Mouse (Mus musculus): ENCODE results near the gene Trpc2. TPM values are rescaled to one million over a fixed set of nuclear protein-coding genes. Genes with fewer than 3 reads are reported as not detected.

Trpc2 gene
- polyA plus RNA-seq, 1 experiment from 2014 or later, result not detected

DNA sequence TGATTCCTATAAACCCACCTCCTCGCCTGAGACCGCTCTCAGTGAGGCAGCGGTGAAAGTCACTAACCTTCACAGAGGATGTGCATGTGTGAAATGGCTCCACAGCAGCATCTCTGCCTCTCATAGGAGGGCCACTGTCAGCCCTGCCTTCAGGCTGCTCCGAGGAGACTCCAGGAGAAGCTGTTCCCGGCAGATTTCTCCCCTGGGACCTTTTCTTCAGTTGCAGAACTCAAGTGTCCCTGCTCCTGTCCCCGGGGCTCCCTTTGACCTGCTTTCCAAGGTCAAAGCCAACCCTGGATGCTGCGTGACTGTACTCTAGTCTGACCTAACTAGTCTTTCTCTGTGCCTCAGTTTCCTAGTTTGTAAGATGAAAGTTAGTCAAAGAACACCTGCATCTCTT lies 26.3 kb downstream of the Trpc2 start, which contains the start of gene Art5:
TSS of gene Art5 (minus strand) at position 319 of the 400 bp plus-strand sequence.
- H3K27ac ChIP-seq (ENCODE audit: low read depth, low read length), result no peak within 1 kb of the TSS
- ATAC-seq, result no peak
- no peaks in the 10 kb centered on the region for H3K27me3 ChIP-seq (replicated peaks; ENCODE audit: control insufficient read depth, insufficient read depth, low read length)
- no peak within 1 kb of the TSS for H3K9ac ChIP-seq (ENCODE audit: low read depth, low read length)
- no peak within 1 kb of the TSS for H3K4me3 ChIP-seq (ENCODE audit: low read length)
- H3K4me1 ChIP-seq (ENCODE audit: control insufficient read depth, insufficient read depth, low read depth, low read length), result no peaks in the 10 kb centered on the region; the same call in 1 of the 2 replicates
- whole genome bisulfite sequencing, result 78% methylated on average over 7 of the region's 7 CpGs
- H3K9me3 ChIP-seq (ENCODE audit: control insufficient read depth, low read length), result no peaks in the 10 kb centered on the region
- no peaks in the 10 kb centered on the region for H3K36me3 ChIP-seq (ENCODE audit: control insufficient read depth, insufficient read depth, low read length)
- H3K4me2 ChIP-seq (ENCODE audit: low read length), result no peak within 1 kb of the TSS

DNA sequence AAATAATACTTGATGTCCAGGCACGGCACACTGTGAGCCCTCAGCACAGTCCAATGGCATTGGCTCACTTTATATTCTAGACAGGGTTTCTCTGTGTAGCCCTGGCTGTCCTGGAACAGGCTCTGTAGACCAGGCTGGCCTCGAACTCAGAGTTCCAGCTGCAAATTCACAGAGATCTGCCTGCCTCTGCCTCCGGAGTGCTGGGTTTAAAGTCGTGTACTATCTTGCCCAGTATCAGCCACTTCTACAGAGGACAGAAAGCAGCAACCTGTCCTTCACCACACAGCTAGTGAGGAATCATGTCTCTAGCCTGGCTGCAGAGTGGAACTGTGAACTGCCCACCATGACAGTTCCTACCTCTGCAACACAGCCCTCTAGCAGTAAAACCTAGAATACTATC lies 26.8 kb downstream of the Trpc2 start:
- 88% methylated on average over 4 of the region's 4 CpGs for WGBS
- no peak overlapping the region for H3K27ac ChIP-seq (ENCODE audit: low read depth, low read length)

DNA sequence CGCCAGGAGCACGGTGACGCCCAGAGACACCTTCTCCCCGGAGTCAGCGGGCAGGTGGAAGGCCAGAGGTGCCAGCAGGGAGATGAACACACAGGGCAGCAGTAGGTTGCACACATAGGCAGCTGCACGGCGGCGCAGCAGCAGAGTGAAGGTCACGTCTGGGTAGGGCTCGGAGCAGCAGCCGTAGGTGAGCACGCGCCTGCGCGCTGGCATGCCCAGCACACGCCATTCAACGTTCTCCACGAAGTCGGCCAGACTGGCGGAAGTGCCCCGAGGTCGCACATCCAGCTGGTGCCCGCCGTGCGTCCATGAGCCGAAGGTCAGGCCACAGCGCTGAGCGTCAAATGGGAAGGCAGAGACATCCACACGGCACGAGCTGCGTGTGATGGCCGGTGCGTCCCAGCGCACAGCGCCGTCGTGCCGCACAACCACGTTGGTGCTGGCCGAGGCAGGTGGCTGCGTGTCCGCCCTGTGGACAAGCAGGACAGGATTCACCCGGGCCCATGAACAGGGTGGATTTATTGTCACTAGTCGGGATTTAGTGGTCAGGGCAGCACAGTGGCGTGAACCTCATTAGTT lies 30.3 kb downstream of the Trpc2 start:
- Histone ChIP-seq H3K4me1 (ENCODE audit: control insufficient read depth, insufficient read depth, low read depth, low read length) (no peaks in the 10 kb centered on the region), H3K9ac (ENCODE audit: low read depth, low read length) (no peak overlapping the region), H3K36me3 (ENCODE audit: control insufficient read depth, insufficient read depth, low read length) (peaks cover 4% of the 10 kb centered on the region; the same call in 1 of the 2 replicates), H3K4me2 (ENCODE audit: low read length) (no peak overlapping the region), H3K27me3 (replicated peaks; ENCODE audit: control insufficient read depth, insufficient read depth, low read length) (no peaks in the 10 kb centered on the region), H3K4me3 (ENCODE audit: low read length) (no peak overlapping the region), H3K9me3 (ENCODE audit: control insufficient read depth, low read length) (no peaks in the 10 kb centered on the region), H3K27ac (ENCODE audit: low read depth, low read length) (no peak overlapping the region)
- 79% methylated on average over 45 of the region's 45 CpGs for WGBS
- no peak for ATAC-seq

More for the DNA sequence above, 26.8 kb downstream of the Trpc2 start:
- H3K4me2 ChIP-seq (ENCODE audit: low read length), result no peak overlapping the region
- no peak overlapping the region for H3K4me3 ChIP-seq (ENCODE audit: low read length)
- H3K9me3 ChIP-seq (ENCODE audit: control insufficient read depth, low read length), result no peaks in the 10 kb centered on the region
- ATAC-seq, result no peak
- no peak overlapping the region for H3K9ac ChIP-seq (ENCODE audit: low read depth, low read length)
- no peaks in the 10 kb centered on the region for H3K27me3 ChIP-seq (replicated peaks; ENCODE audit: control insufficient read depth, insufficient read depth, low read length)
- H3K4me1 ChIP-seq (ENCODE audit: control insufficient read depth, insufficient read depth, low read depth, low read length), result no peaks in the 10 kb centered on the region; the same call in 1 of the 2 replicates
- no peaks in the 10 kb centered on the region for H3K36me3 ChIP-seq (ENCODE audit: control insufficient read depth, insufficient read depth, low read length)

DNA sequence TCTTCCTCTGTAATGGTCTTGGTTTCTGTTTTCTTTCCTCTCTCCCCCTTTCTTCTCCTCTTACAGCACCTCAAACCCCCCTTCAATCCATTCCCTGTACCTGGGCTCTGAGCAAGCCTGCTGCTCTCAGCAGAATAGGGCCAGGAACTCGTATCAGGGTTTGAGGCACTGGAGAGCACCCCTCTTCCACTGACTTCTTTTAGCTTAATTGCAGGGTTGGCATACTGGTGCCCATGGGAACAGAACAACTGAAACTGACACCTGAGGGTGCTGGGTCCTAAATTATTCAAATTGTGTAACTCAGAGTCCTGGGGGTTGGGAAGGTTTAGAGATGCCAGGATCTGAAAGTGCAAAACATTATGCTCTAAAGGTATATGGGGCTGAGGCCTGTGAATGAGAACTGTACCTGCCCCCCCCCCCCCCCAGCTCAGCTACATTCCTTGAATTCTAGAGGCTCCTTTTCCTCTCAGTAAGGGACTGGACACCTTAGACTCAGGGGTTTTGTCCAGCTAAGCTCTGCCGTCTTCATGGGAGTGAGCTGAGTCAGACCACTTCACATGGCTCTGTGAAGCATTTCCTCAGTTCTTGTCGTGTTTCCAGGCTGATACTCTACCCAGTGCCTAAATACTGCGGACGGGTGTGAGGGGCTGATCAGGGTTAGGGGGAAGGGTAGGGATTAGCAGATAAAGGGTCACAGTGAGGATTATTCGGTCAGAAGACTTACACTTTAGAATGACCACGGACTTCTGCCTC lies 33.8 kb downstream of the Trpc2 start, which contains the start of gene Chrna10:
TSS of gene Chrna10 (minus strand) at position 250 of the 753 bp plus-strand sequence.
- ATAC-seq, result no peak
- H3K4me3 ChIP-seq (ENCODE audit: low read length), result no peak within 1 kb of the TSS
- no peaks in the 10 kb centered on the region for H3K4me1 ChIP-seq (ENCODE audit: control insufficient read depth, insufficient read depth, low read depth, low read length)
- no peak within 1 kb of the TSS for H3K4me2 ChIP-seq (ENCODE audit: low read length)
- H3K9ac ChIP-seq (ENCODE audit: low read depth, low read length), result no peak within 1 kb of the TSS
- H3K27ac ChIP-seq (ENCODE audit: low read depth, low read length), result no peak within 1 kb of the TSS
- peaks cover 28% of the 10 kb centered on the region for H3K36me3 ChIP-seq (ENCODE audit: control insufficient read depth, insufficient read depth, low read length)
- H3K27me3 ChIP-seq (replicated peaks; ENCODE audit: control insufficient read depth, insufficient read depth, low read length), result no peaks in the 10 kb centered on the region
- H3K9me3 ChIP-seq (ENCODE audit: control insufficient read depth, low read length), result no peaks in the 10 kb centered on the region
- WGBS, result 64% methylated on average over 7 of the region's 7 CpGs

DNA sequence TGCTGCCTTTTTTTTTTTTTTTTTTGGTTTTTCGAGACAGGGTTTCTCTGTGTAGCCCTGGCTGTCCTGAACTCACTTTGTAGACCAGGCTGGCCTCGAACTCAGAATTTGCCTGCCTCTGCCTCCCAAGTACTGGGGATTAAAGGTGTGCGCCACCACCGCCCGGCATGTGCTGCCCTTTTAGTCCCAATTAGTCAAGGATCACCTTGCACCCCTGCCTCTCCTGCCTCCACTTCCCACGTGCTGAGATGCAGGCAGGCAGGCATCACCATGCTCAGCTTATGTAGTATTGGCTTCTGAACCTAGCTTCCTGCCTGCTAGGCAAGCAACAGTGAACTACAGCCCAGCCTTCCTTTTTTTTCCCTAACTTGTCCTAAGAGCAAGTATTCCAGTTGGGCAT lies 34.5 kb downstream of the Trpc2 start:
- 81% methylated on average over 6 of the region's 6 CpGs for WGBS
- Histone ChIP-seq H3K27ac (ENCODE audit: low read depth, low read length) (no peak overlapping the region), H3K4me3 (ENCODE audit: low read length) (no peak overlapping the region), H3K27me3 (replicated peaks; ENCODE audit: control insufficient read depth, insufficient read depth, low read length) (no peaks in the 10 kb centered on the region), H3K9me3 (ENCODE audit: control insufficient read depth, low read length) (no peaks in the 10 kb centered on the region), H3K4me2 (ENCODE audit: low read length) (no peak overlapping the region), H3K9ac (ENCODE audit: low read depth, low read length) (no peak overlapping the region), H3K4me1 (ENCODE audit: control insufficient read depth, insufficient read depth, low read depth, low read length) (no peaks in the 10 kb centered on the region), H3K36me3 (ENCODE audit: control insufficient read depth, insufficient read depth, low read length) (peaks cover 33% of the 10 kb centered on the region)
- ATAC-seq, result no peak

DNA sequence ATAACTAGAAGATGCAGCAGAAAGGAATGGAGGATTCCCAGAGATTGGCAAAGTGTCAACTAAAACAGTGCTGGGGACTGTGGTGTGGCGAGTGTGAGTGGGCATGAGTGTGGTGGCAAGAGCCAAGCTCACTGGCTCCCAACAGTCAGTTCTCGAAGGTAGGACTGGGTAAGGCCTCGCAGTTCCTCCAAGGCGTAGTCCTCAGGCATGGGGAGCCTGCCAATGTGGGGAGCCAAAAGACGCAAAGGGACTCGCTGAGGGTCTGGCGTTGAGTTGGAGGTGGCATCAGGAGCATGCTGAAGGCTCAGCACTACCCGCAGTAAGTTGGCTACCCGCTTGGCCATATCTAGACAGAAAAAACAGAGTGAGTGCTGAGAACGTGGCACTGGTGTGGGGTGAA lies 37.4 kb downstream of the Trpc2 start:
- Histone ChIP-seq H3K4me1 (ENCODE audit: control insufficient read depth, insufficient read depth, low read depth, low read length) (no peaks in the 10 kb centered on the region), H3K4me2 (ENCODE audit: low read length) (no peak overlapping the region), H3K27ac (ENCODE audit: low read depth, low read length) (no peak overlapping the region), H3K9me3 (ENCODE audit: control insufficient read depth, low read length) (no peaks in the 10 kb centered on the region), H3K4me3 (ENCODE audit: low read length) (no peak overlapping the region), H3K36me3 (ENCODE audit: control insufficient read depth, insufficient read depth, low read length) (peaks cover 59% of the 10 kb centered on the region), H3K9ac (ENCODE audit: low read depth, low read length) (no peak overlapping the region), H3K27me3 (replicated peaks; ENCODE audit: control insufficient read depth, insufficient read depth, low read length) (no peaks in the 10 kb centered on the region)
- WGBS, result 94% methylated on average over 10 of the region's 10 CpGs
- no peak for ATAC-seq

DNA sequence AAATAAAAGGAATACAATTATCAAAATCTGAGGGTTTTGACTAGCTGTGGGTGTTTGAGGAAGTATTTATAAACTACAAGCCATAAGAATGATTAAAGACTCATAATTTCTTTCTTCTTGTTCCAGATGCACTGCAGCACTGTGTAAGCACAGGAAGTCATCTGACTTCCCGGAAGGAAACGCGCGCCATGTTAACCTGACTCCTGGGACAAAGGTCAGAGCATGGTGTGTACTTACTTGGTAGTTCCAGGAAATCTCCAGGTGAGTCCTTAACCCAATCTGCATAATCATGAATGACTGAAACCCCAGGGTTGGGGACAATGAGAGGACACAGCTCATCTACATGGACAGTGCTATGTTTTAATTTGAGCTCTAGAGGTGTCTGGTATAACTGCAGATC lies 49.5 kb downstream of the Trpc2 start:
- Histone ChIP-seq H3K4me2 (ENCODE audit: low read length) (no peak overlapping the region), H3K27me3 (replicated peaks; ENCODE audit: control insufficient read depth, insufficient read depth, low read length) (no peaks in the 10 kb centered on the region), H3K9ac (ENCODE audit: low read depth, low read length) (no peak overlapping the region), H3K27ac (ENCODE audit: low read depth, low read length) (no peak overlapping the region), H3K4me1 (ENCODE audit: control insufficient read depth, insufficient read depth, low read depth, low read length) (no peaks in the 10 kb centered on the region), H3K36me3 (ENCODE audit: control insufficient read depth, insufficient read depth, low read length) (peaks cover 37% of the 10 kb centered on the region), H3K4me3 (ENCODE audit: low read length) (no peak overlapping the region), H3K9me3 (ENCODE audit: control insufficient read depth, low read length) (no peaks in the 10 kb centered on the region)
- WGBS, result 90% methylated on average over 4 of the region's 4 CpGs
- ATAC-seq, result no peak

DNA sequence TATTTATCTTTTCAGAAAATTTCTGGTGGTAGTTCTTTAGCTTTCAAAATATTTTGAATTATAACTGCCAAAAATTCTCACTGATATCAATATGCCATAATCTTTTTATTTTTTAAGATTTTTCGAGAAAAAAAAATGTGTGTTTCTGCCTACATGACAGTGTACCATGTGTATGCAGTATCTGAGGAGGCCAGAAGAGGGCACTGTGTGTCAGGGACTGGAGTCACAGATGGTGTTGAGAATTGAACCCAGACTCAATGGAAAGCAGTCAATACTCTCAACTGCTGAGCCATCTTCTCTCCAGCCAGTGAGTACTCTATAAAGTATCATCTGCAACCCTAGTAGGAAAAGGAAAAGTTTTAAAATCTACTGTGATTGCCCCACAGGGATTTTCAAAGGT lies 54.5 kb downstream of the Trpc2 start:
- no peak overlapping the region for H3K9ac ChIP-seq (ENCODE audit: low read depth, low read length)
- H3K36me3 ChIP-seq (ENCODE audit: control insufficient read depth, insufficient read depth, low read length), result peaks cover 31% of the 10 kb centered on the region
- no peak overlapping the region for H3K4me2 ChIP-seq (ENCODE audit: low read length)
- ATAC-seq, result no peak
- no peak overlapping the region for H3K27ac ChIP-seq (ENCODE audit: low read depth, low read length)
- no peaks in the 10 kb centered on the region for H3K9me3 ChIP-seq (ENCODE audit: control insufficient read depth, low read length)
- no peaks in the 10 kb centered on the region for H3K27me3 ChIP-seq (replicated peaks; ENCODE audit: control insufficient read depth, insufficient read depth, low read length)
- WGBS, result 90% methylated on average over 1 of the region's 1 CpGs
- no peaks in the 10 kb centered on the region for H3K4me1 ChIP-seq (ENCODE audit: control insufficient read depth, insufficient read depth, low read depth, low read length)
- no peak overlapping the region for H3K4me3 ChIP-seq (ENCODE audit: low read length)

DNA sequence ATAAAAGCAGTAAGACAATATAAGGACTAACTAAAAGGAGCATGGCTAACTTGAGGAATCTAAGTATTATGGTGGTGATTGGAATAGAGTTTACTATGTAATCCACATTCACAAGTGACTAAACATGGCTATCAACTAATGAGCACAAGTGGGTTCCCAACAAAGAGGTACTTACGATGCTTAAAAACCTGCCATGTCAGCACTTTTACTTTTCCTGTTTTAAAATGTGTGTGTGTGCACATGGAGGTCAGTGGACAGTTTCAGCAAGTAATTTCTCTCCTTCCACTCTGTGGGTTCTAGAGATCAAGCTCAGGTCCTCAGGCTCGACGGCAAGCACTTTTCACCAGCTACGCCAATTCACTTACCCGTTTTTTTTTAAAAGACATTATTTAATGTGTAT lies 55.0 kb downstream of the Trpc2 start:
- H3K4me1 ChIP-seq (ENCODE audit: control insufficient read depth, insufficient read depth, low read depth, low read length), result no peaks in the 10 kb centered on the region
- ATAC-seq, result no peak
- H3K27ac ChIP-seq (ENCODE audit: low read depth, low read length), result no peak overlapping the region
- no peak overlapping the region for H3K4me3 ChIP-seq (ENCODE audit: low read length)
- H3K36me3 ChIP-seq (ENCODE audit: control insufficient read depth, insufficient read depth, low read length), result peaks cover 29% of the 10 kb centered on the region
- 98% methylated on average over 5 of the region's 5 CpGs for WGBS
- no peak overlapping the region for H3K9ac ChIP-seq (ENCODE audit: low read depth, low read length)
- no peaks in the 10 kb centered on the region for H3K9me3 ChIP-seq (ENCODE audit: control insufficient read depth, low read length)
- H3K27me3 ChIP-seq (replicated peaks; ENCODE audit: control insufficient read depth, insufficient read depth, low read length), result no peaks in the 10 kb centered on the region
- H3K4me2 ChIP-seq (ENCODE audit: low read length), result no peak overlapping the region

Data from hindbrain, embryonic 16.5 days (tissue).